Mouse (Mus musculus) large intestine, adult 2 months (tissue): ENCODE measurements around the gene Prepl. TPM values are rescaled to one million over a fixed set of nuclear protein-coding genes. Genes with fewer than 3 reads are reported as not detected.

Experiments used
- DNase-seq: peaks from one replicate; pipeline ENCODE4 v3.0.0-alpha.2; 2012; ENCODE audit warnings: low read depth, low spot score
- WGBS: fragments of 180-500 bp; shearing (Covaris S2); methylation state at CpG from one replicate; pipeline ENCODE4 v1.1.7; 2018; 5-methylcytosine and 5-hydroxymethylcytosine counted together
- polyA plus RNA-seq: library from polyadenylated mRNA; depleted of rRNA; stranded (reverse); fragments of >200 nt; gene quantifications from 2 replicates; pipeline ENCODE4 v1.2.3, GENCODE M21; 2012; rRNA removed

The Prepl gene
- polyA plus RNA-seq: 9.4 and 13.1 TPM in 2 replicates

GRCm38 (mm10) chr17:85090120-85091099, at the start of gene Prepl, which contains the start of gene Camkmt:
Gene Prepl (minus strand): TSS chr17:85090241.
Gene Camkmt (plus strand): TSS chr17:85090552.
- WGBS: under 1% methylated on average over 63 of the region's 63 CpGs
- DNase-seq: peak; percentile 93

- DNase-seq: no peak
- WGBS: 51% methylated on average over 1 of the region's 1 CpGs
Observed at GRCm38 (mm10) chr17:85138393-85138792, 48.4 kb upstream of the Prepl start.

- DNase-seq: peak; percentile 45
Observed at GRCm38 (mm10) chr17:85116643-85117042, 26.6 kb upstream of the Prepl start.

GRCm38 (mm10) chr17:85113441-85113840, 23.4 kb upstream of the Prepl start:
- WGBS: 79% methylated on average over 8 of the region's 8 CpGs
- no peak for DNase-seq

More at GRCm38 (mm10) chr17:85116643-85117042, 26.6 kb upstream of the Prepl start:
- WGBS: 23% methylated on average over 4 of the region's 4 CpGs

- DNase-seq: no peak
- 100% methylated on average over 1 of the region's 1 CpGs for WGBS
Observed at GRCm38 (mm10) chr17:85110640-85111039, 20.6 kb upstream of the Prepl start.

GRCm38 (mm10) chr17:85103310-85103709, 13.3 kb upstream of the Prepl start:
- WGBS: 54% methylated on average over 2 of the region's 2 CpGs
- DNase-seq: no peak

- WGBS: 91% methylated on average over 7 of the region's 7 CpGs
- no peak for DNase-seq
Observed at GRCm38 (mm10) chr17:85101751-85102150, 11.7 kb upstream of the Prepl start.

GRCm38 (mm10) chr17:85100232-85100631, 10.2 kb upstream of the Prepl start:
- WGBS: 51% methylated on average over 3 of the region's 3 CpGs

GRCm38 (mm10) chr17:85098677-85099323, 8.8 kb upstream of the Prepl start:
- no peak for DNase-seq
- 96% methylated on average over 7 of the region's 7 CpGs for WGBS

More at GRCm38 (mm10) chr17:85100232-85100631, 10.2 kb upstream of the Prepl start:
- DNase-seq: no peak

GRCm38 (mm10) chr17:85096396-85096795, 6.4 kb upstream of the Prepl start:
- WGBS: 93% methylated on average over 3 of the region's 3 CpGs
- no peak for DNase-seq

- no peak for DNase-seq
- WGBS: 86% methylated on average over 6 of the region's 6 CpGs
Observed at GRCm38 (mm10) chr17:85091762-85092161, 1.7 kb upstream of the Prepl start.

- no peak for DNase-seq
- WGBS: under 1% methylated on average over 16 of the region's 16 CpGs
Observed at GRCm38 (mm10) chr17:85089621-85090020, 420 bp downstream of the Prepl start.

GRCm38 (mm10) chr17:85089011-85089410, 1.0 kb downstream of the Prepl start:
- WGBS: 52% methylated on average over 6 of the region's 6 CpGs

GRCm38 (mm10) chr17:85088401-85088800, 1.6 kb downstream of the Prepl start:
- no peak for DNase-seq
- 89% methylated on average over 11 of the region's 11 CpGs for WGBS

More at GRCm38 (mm10) chr17:85089011-85089410, 1.0 kb downstream of the Prepl start:
- no peak for DNase-seq

- no peak for DNase-seq
- 89% methylated on average over 5 of the region's 5 CpGs for WGBS
Observed at GRCm38 (mm10) chr17:85087591-85087990, 2.5 kb downstream of the Prepl start.

GRCm38 (mm10) chr17:85086501-85086900, 3.5 kb downstream of the Prepl start:
- WGBS: 76% methylated on average over 1 of the region's 1 CpGs
- DNase-seq: no peak

- no peak for DNase-seq
- WGBS: 61% methylated on average over 2 of the region's 2 CpGs
Observed at GRCm38 (mm10) chr17:85085335-85085734, 4.7 kb downstream of the Prepl start.

- DNase-seq: no peak
- 94% methylated on average over 11 of the region's 11 CpGs for WGBS
Observed at GRCm38 (mm10) chr17:85080781-85081180, 9.3 kb downstream of the Prepl start.

- DNase-seq: no peak
- WGBS: 95% methylated on average over 3 of the region's 3 CpGs
Observed at GRCm38 (mm10) chr17:85079276-85079675, 10.8 kb downstream of the Prepl start.

- no peak for DNase-seq
- 86% methylated on average over 4 of the region's 4 CpGs for WGBS
Observed at GRCm38 (mm10) chr17:85074083-85074482, 16.0 kb downstream of the Prepl start.
